Mouse (Mus musculus): ENCODE data around the gene Igsf21. TPM values are rescaled to one million over a fixed set of nuclear protein-coding genes. Genes with fewer than 3 reads are reported as not detected.

Igsf21 gene
- polyA plus RNA-seq (2014; fragmentation: Nextera tagmentation; extraction: Ambion mirVana): 30.0 and 40.3 TPM in 2 replicates

DNA sequence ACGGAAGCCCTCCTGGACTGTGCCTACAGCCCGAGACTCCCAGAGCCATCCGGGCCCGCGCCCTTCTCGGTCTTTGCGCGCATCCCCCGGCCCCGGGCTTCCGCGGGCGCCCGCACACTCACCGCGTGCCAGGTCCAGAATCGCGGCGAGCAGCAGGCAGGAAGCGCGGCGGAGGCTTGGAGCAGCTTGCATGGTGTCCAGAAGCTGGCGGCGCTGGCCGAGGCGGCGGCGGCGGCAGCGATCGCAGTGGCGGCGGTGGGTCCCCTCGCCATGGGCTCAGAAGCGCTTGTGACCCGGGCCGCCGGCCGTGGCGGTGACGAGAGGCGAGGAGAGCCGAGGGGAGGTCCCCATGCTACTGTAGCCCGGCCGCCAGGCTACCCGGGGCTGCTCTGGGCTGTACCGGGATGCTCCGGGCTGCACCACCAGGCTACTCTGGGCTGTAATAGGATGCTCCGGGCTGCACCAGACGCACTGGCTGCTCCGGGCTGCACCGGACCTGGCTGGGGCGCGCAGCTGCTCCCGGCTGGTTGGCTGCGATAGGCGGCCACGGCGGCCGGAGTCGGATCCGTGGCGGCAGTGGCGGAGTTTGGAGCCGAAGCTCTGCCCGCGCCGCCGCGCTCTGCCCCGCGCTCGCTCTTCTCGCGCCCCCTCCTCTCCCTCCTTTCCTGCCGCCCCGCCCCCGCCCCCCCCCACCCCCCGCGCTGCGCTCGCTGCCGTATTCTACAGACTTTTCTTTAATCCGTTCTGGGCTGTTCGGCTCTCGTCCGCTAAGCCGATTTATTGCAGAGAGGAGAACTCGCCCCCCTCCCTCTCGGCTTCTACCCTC is at the start of gene Igsf21:
TSS of gene Igsf21 (minus strand) at position 605 of the 826 bp plus-strand sequence.
- Histone ChIP-seq H3K27ac (ENCODE audit: low read depth, low read length) (peak within 1 kb of the TSS; percentile 71), H3K4me3 (ENCODE audit: low read depth, low read length) (peak within 1 kb of the TSS; percentile 56), H3K27me3 (replicated peaks; ENCODE audit: control insufficient read depth, insufficient read depth, low read length) (peaks cover 32% of the 10 kb centered on the region), H3K9ac (ENCODE audit: low read length) (peak within 1 kb of the TSS; percentile 78), H3K4me1 (ENCODE audit: control insufficient read depth, insufficient read depth, low read length) (peaks cover 17% of the 10 kb centered on the region), H3K9me3 (replicated peaks; ENCODE audit: control insufficient read depth, low read length) (no peaks in the 10 kb centered on the region), H3K4me2 (ENCODE audit: low read length) (peak within 1 kb of the TSS; percentile 85), H3K36me3 (ENCODE audit: control insufficient read depth, insufficient read depth, low read length) (no peaks in the 10 kb centered on the region)
- ATAC-seq (peak; percentile 67), DNase-seq (ENCODE audit: low spot score) (peak; percentile 68)
- under 1% methylated on average over 85 of the region's 90 CpGs for WGBS

DNA sequence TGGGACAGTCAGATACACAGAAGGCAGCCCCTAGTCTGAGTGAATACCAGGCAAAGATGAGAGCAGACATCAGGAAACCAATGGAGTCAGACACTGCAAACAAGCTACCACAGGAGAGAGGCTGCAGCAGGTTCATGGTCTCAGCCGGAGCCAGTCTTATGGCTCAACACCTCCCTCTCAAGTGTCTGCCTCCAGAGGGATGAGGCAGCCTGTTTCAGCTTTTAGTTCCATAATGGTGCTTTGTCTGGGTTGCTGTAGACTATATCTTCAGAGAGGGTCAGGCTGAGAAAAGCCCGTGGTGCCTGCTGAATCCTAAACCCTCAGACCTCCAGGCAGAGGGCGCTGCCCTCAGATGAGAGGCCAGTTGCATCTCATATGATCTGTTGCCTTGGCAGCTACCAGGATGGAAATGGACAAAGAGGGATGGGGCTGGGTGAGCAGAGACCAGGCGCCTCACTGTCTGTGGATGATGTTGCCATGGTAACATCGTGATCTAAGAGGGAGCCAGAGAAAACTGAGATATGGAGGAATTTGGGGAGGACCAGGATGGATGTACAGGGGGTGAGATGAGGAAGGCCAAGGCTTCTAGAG is 39.2 kb upstream of the Igsf21 start:
- peaks cover 6% of the 10 kb centered on the region for H3K4me1 ChIP-seq (ENCODE audit: control insufficient read depth, insufficient read depth, low read length)
- no peaks in the 10 kb centered on the region for H3K27me3 ChIP-seq (replicated peaks; ENCODE audit: control insufficient read depth, insufficient read depth, low read length)
- no peak overlapping the region for H3K4me2 ChIP-seq (ENCODE audit: low read length)
- DNase-seq (ENCODE audit: low spot score) (peak; percentile 73), ATAC-seq (peak; percentile 63)
- H3K4me3 ChIP-seq (ENCODE audit: low read depth, low read length): no peak overlapping the region
- H3K9me3 ChIP-seq (replicated peaks; ENCODE audit: control insufficient read depth, low read length): no peaks in the 10 kb centered on the region
- H3K27ac ChIP-seq (ENCODE audit: low read depth, low read length): peak overlapping the region; percentile 63
- WGBS: 65% methylated on average over 5 of the region's 5 CpGs
- H3K9ac ChIP-seq (ENCODE audit: low read length): no peak overlapping the region
- H3K36me3 ChIP-seq (ENCODE audit: control insufficient read depth, insufficient read depth, low read length): no peaks in the 10 kb centered on the region

DNA sequence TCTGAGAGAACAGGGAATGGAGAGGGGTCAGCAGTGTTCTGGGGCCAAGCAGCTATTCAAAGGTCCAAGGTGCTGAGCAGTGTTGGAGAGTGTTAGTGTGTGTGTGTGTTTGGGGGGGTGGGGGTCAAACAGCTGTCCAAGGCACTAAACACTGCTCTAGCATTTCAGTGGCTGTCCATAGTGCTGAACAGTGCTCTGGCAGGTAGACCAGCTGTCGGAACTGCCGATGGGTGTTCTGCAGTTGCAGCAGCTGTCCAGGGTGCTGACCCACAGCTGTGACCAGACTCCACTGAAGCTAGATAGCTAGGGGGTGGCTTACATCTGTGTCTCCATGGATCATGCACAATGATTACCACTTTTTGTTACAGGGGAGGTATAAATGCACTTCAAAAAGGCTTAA is 36.8 kb upstream of the Igsf21 start:
- no peak for ATAC-seq
- H3K9me3 ChIP-seq (replicated peaks; ENCODE audit: control insufficient read depth, low read length): no peaks in the 10 kb centered on the region
- WGBS: 12% methylated on average over 2 of the region's 2 CpGs
- H3K27me3 ChIP-seq (replicated peaks; ENCODE audit: control insufficient read depth, insufficient read depth, low read length): no peaks in the 10 kb centered on the region
- DNase-seq (ENCODE audit: low spot score): no peak
- no peak overlapping the region for H3K27ac ChIP-seq (ENCODE audit: low read depth, low read length)
- no peak overlapping the region for H3K4me2 ChIP-seq (ENCODE audit: low read length)
- H3K36me3 ChIP-seq (ENCODE audit: control insufficient read depth, insufficient read depth, low read length): no peaks in the 10 kb centered on the region
- H3K4me1 ChIP-seq (ENCODE audit: control insufficient read depth, insufficient read depth, low read length): peaks cover 6% of the 10 kb centered on the region
- H3K4me3 ChIP-seq (ENCODE audit: low read depth, low read length): no peak overlapping the region
- H3K9ac ChIP-seq (ENCODE audit: low read length): no peak overlapping the region

DNA sequence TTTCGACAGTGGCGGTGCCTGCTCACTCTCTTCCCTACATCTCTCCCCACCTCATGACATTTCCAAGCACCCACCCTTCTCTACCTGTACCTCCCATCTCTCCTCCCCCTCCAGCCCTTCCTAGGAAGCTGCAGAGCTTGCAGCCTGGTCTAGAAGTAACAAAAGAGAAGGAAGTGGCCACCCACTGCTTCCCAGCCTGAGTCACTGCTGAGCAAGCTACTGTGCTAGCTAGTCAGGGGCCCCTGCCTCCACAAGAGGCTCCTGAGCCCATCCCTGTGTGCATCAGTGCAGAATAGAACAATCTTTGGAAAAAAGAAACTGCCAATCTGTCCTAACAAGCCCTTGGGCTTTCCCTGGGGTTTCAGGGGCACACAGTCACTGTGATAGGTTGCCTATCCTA is 31.7 kb upstream of the Igsf21 start:
- Histone ChIP-seq H3K4me1 (ENCODE audit: control insufficient read depth, insufficient read depth, low read length) (no peaks in the 10 kb centered on the region), H3K9ac (ENCODE audit: low read length) (no peak overlapping the region), H3K9me3 (replicated peaks; ENCODE audit: control insufficient read depth, low read length) (no peaks in the 10 kb centered on the region), H3K4me2 (ENCODE audit: low read length) (no peak overlapping the region), H3K27ac (ENCODE audit: low read depth, low read length) (no peak overlapping the region), H3K27me3 (replicated peaks; ENCODE audit: control insufficient read depth, insufficient read depth, low read length) (no peaks in the 10 kb centered on the region), H3K4me3 (ENCODE audit: low read depth, low read length) (no peak overlapping the region), H3K36me3 (ENCODE audit: control insufficient read depth, insufficient read depth, low read length) (no peaks in the 10 kb centered on the region)
- ATAC-seq (no peak), DNase-seq (ENCODE audit: low spot score) (no peak)
- 93% methylated on average over 2 of the region's 2 CpGs for WGBS

DNA sequence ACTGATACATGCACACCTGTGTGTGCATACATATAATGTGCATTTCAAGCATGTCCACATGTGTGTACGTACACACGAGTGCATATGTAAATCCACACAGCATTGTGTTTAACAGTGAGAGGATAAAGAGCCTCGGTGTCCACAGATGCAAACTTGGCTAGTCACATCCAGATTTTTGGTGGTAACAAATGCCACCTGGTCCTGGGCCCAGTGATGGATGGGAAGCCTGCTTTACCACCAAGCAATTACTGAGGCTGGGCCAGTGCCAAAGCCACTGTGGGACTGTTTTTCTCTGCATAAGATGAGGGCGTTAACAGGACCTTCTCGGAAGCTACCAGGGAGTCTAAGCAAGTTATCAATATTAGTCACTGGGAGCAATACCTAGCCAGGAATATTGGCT is 25.3 kb upstream of the Igsf21 start:
- Histone ChIP-seq H3K27me3 (replicated peaks; ENCODE audit: control insufficient read depth, insufficient read depth, low read length) (no peaks in the 10 kb centered on the region), H3K4me1 (ENCODE audit: control insufficient read depth, insufficient read depth, low read length) (peaks cover 9% of the 10 kb centered on the region), H3K4me3 (ENCODE audit: low read depth, low read length) (no peak overlapping the region), H3K4me2 (ENCODE audit: low read length) (no peak overlapping the region), H3K9ac (ENCODE audit: low read length) (no peak overlapping the region), H3K27ac (ENCODE audit: low read depth, low read length) (no peak overlapping the region), H3K9me3 (replicated peaks; ENCODE audit: control insufficient read depth, low read length) (no peaks in the 10 kb centered on the region), H3K36me3 (ENCODE audit: control insufficient read depth, insufficient read depth, low read length) (no peaks in the 10 kb centered on the region)
- 68% methylated on average over 5 of the region's 5 CpGs for WGBS
- no peak for DNase-seq (ENCODE audit: low spot score)
- no peak for ATAC-seq

DNA sequence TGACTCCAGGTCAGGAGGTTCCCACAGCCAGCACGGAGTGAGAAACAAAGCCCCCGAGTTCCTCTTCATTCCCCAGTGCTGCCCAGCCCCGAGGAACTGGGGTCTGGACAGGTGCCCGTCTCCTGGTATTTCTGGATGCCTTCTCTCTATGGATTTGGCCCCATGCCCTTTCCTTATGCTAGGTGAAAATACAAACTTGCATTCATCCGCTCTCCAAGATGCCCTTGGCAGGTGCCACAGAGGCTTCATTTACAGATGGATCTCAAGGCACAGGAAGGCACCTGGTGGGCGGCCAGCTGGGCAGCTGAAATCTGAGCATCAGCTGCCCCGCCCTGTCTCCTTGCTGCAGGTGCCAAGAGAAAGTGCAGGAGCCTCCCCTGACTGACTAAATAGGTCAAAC is 23.9 kb upstream of the Igsf21 start:
- Histone ChIP-seq H3K36me3 (ENCODE audit: control insufficient read depth, insufficient read depth, low read length) (no peaks in the 10 kb centered on the region), H3K9me3 (replicated peaks; ENCODE audit: control insufficient read depth, low read length) (no peaks in the 10 kb centered on the region), H3K4me1 (ENCODE audit: control insufficient read depth, insufficient read depth, low read length) (peaks cover 9% of the 10 kb centered on the region), H3K4me2 (ENCODE audit: low read length) (no peak overlapping the region), H3K4me3 (ENCODE audit: low read depth, low read length) (no peak overlapping the region), H3K9ac (ENCODE audit: low read length) (no peak overlapping the region), H3K27me3 (replicated peaks; ENCODE audit: control insufficient read depth, insufficient read depth, low read length) (no peaks in the 10 kb centered on the region), H3K27ac (ENCODE audit: low read depth, low read length) (no peak overlapping the region)
- no peak for ATAC-seq
- DNase-seq (ENCODE audit: low spot score): no peak
- 26% methylated on average over 7 of the region's 7 CpGs for WGBS

DNA sequence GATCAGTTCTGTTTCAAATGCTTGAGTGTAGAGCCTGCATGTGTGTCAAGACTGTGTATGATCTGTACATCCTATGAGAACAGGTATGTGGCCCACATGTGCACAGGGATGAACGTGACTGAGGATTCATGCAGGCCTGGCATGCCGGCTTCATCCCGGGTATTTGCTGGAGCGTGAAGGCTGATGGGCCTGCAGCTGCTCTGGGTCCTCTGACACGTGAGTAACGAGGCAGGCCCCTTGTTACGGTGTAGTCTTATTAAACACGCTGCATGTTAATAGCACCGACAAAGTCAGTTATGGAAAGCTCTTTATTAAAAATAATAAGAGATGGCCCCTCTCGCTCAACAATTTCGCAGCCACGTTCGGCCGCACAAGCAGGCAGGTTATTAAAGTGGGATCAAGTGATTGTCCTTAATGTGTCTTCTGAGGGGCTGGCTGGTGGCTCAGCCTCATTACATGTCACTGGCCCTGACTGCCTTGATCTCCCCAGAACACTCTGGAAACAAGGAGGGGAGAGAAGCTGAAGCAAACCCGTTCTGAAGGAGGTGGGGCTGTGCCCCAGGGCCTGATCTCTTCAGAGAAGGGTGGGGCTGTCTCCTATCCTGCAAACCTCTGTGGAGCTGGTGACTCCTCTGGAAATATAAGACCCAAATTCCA is 22.7 kb upstream of the Igsf21 start:
- DNase-seq (ENCODE audit: low spot score) (no peak), ATAC-seq (no peak)
- 54% methylated on average over 15 of the region's 15 CpGs for WGBS
- H3K9ac ChIP-seq (ENCODE audit: low read length): no peak overlapping the region
- H3K4me3 ChIP-seq (ENCODE audit: low read depth, low read length): no peak overlapping the region
- H3K9me3 ChIP-seq (replicated peaks; ENCODE audit: control insufficient read depth, low read length): no peaks in the 10 kb centered on the region
- no peak overlapping the region for H3K4me2 ChIP-seq (ENCODE audit: low read length)
- peaks cover 9% of the 10 kb centered on the region for H3K4me1 ChIP-seq (ENCODE audit: control insufficient read depth, insufficient read depth, low read length)
- no peaks in the 10 kb centered on the region for H3K36me3 ChIP-seq (ENCODE audit: control insufficient read depth, insufficient read depth, low read length)
- no peak overlapping the region for H3K27ac ChIP-seq (ENCODE audit: low read depth, low read length)
- no peaks in the 10 kb centered on the region for H3K27me3 ChIP-seq (replicated peaks; ENCODE audit: control insufficient read depth, insufficient read depth, low read length)

DNA sequence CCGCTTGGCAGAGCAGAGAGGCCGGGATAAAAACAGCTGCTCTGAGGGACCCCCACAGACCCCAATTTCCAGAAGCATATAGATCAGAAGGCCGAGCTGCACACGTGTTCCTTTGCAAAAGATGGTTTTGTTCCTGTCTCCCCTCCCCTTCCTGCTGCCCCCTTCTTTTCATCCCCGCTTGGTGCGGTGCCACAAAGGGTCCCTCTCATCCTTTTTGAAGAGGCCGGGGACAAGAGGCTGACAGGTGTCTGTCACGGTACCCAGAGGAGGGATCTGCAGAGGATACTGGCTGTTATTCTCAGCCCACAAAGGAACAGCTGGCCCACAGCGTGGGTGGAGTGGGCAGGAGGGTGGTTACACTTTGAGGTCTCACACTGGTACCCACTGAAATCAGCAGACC is 21.3 kb upstream of the Igsf21 start:
- Histone ChIP-seq H3K27ac (ENCODE audit: low read depth, low read length) (peak overlapping the region; percentile 23; the same call in 1 of the 2 replicates), H3K9me3 (replicated peaks; ENCODE audit: control insufficient read depth, low read length) (no peaks in the 10 kb centered on the region), H3K4me1 (ENCODE audit: control insufficient read depth, insufficient read depth, low read length) (peaks cover 9% of the 10 kb centered on the region), H3K27me3 (replicated peaks; ENCODE audit: control insufficient read depth, insufficient read depth, low read length) (no peaks in the 10 kb centered on the region), H3K4me2 (ENCODE audit: low read length) (no peak overlapping the region), H3K9ac (ENCODE audit: low read length) (peak overlapping the region; percentile 5; the same call in 1 of the 2 replicates), H3K36me3 (ENCODE audit: control insufficient read depth, insufficient read depth, low read length) (no peaks in the 10 kb centered on the region), H3K4me3 (ENCODE audit: low read depth, low read length) (no peak overlapping the region)
- ATAC-seq (peak; percentile 41; the same call in 1 of the 2 replicates), DNase-seq (ENCODE audit: low spot score) (no peak)
- 44% methylated on average over 9 of the region's 9 CpGs for WGBS
